Mouse (Mus musculus): ENCODE data around the gene Rpl39.

- no peak for TF ChIP-seq CTCF (IDR thresholded peaks at IDR 0.05; ENCODE audit: low read depth, low read length)
- TF ChIP-seq EP300 (IDR thresholded peaks at IDR 0.05; ENCODE audit: insufficient read depth, low read depth, low read length): no peak
- no peak for TF ChIP-seq POLR2A (IDR thresholded peaks at IDR 0.05; ENCODE audit: insufficient read depth, low read length)
These were observed 31.9 kb upstream of the Rpl39 start for GRCm38 (mm10) chrX:37117085-37117484.
